Mouse (Mus musculus) cerebellum, adult 2 months (tissue): ENCODE data around the gene Slc22a4.

Experiments used
- CTCF ChIP-seq: fragments of 200-500 bp; IDR thresholded peaks from 2 replicates; pipeline ENCODE4 v1.5.1; 2011; ENCODE audit warnings: low read depth, mild to moderate bottlenecking, control low read depth, low read length, moderate library complexity, borderline replicate concordance; ENCODE audit not compliant: insufficient read depth
- POLR2A ChIP-seq: fragments of 200-500 bp; IDR thresholded peaks from 2 replicates; pipeline ENCODE4 v1.6.1; 2011; ENCODE audit warnings: low read length, control low read depth, borderline replicate concordance; ENCODE audit not compliant: insufficient read depth

GRCm38 (mm10) chr11:54064412-54064978 is 36.6 kb upstream of the Slc22a4 start:
- TF ChIP-seq CTCF, result no peak
- TF ChIP-seq POLR2A, result no peak
